15 mouse cellular contexts compared by ENCODE assay signal in genomic region chr2:25243342-25243741, GRCm38 (mm10). TPM values are rescaled to one million over a fixed set of nuclear protein-coding genes. Genes with fewer than 3 reads are reported as not detected.
DNase-seq lines count a peak whose midpoint lies in the region; ATAC-seq and TF ChIP-seq lines count a peak whose summit lies in the region.
"Had no signal": no experiment of that assay in that cellular context is flagged by ENCODE, and none has a peak within 500 bp of the region (broad histone marks: within the 10 kb centered on the region; RNA-seq: fewer than 3 reads in every experiment).

No protein-coding gene starts in this region.

- peak overlapping the region; percentile 89 for H3K4me2 ChIP-seq in forebrain, postnatal 0 days (ENCODE audit: low read depth)
- peak overlapping the region; percentile 63 for H3K4me2 ChIP-seq in midbrain, embryonic 11.5 days
- no peak overlapping the region for H3K4me2 ChIP-seq in stomach, postnatal 0 days (replicated peaks; ENCODE audit: low read depth)

- no peak for ATAC-seq in forebrain, postnatal 0 days
- no peak for ATAC-seq in midbrain, embryonic 11.5 days (ENCODE audit: low FRiP score)
- no peak for ATAC-seq in stomach, postnatal 0 days (ENCODE audit: low FRiP score, low TSS enrichment)
- ATAC-seq: inflammation-experienced regulatory T-cells, adult 6 months; lung, postnatal 0 days had no signal

- peaks cover 85% of the 10 kb centered on the region for H3K4me1 ChIP-seq in E14TG2a.4 (replicated peaks; ENCODE audit: low read depth, low read length)
- H3K4me1 ChIP-seq in embryonic facial prominence, embryonic 10.5 days = peaks cover 33% of the 10 kb centered on the region
- H3K4me1 ChIP-seq in forebrain, postnatal 0 days (ENCODE audit: insufficient read depth) = peaks cover 6% of the 10 kb centered on the region
- peaks cover 18% of the 10 kb centered on the region for H3K4me1 ChIP-seq in midbrain, embryonic 11.5 days (ENCODE audit: control insufficient read depth, insufficient read depth, low read length)
- H3K4me1 ChIP-seq in thymus, adult 2 months (replicated peaks; ENCODE audit: control insufficient read depth, insufficient read depth, low read length) = peaks cover 20% of the 10 kb centered on the region
- peaks cover 7% of the 10 kb centered on the region for H3K4me1 ChIP-seq in stomach, postnatal 0 days (replicated peaks; ENCODE audit: control insufficient read depth, insufficient read depth)

- TF ChIP-seq POLR2A in thymus, adult 2 months (IDR thresholded peaks at IDR 0.05; ENCODE audit: control insufficient read depth, extremely low read depth, insufficient read depth, low read length, poor library complexity) = no peak

- 78% methylated on average over 8 of the region's 8 CpGs for WGBS in embryonic facial prominence, embryonic 10.5 days
- WGBS in forebrain, postnatal 0 days = 79% methylated on average over 8 of the region's 8 CpGs
- WGBS in midbrain, embryonic 11.5 days = 81% methylated on average over 8 of the region's 8 CpGs
- 87% methylated on average over 8 of the region's 8 CpGs for WGBS in thymus, adult 2 months
- 70% methylated on average over 8 of the region's 8 CpGs for WGBS in stomach, postnatal 0 days

- TF ChIP-seq EP300 in stomach, postnatal 0 days (optimal IDR thresholded peaks at IDR 0.05) = no peak

- peaks cover 15% of the 10 kb centered on the region for H3K27me3 ChIP-seq in E14TG2a.4 (ENCODE audit: insufficient read depth, low read length)
- peaks cover 48% of the 10 kb centered on the region for H3K27me3 ChIP-seq in embryonic facial prominence, embryonic 10.5 days (replicated peaks; ENCODE audit: low read depth, poor library complexity, severe bottlenecking)
- H3K27me3 ChIP-seq in forebrain, postnatal 0 days (ENCODE audit: insufficient read depth, low read length) = no peaks in the 10 kb centered on the region
- peaks cover 6% of the 10 kb centered on the region for H3K27me3 ChIP-seq in midbrain, embryonic 11.5 days (ENCODE audit: control insufficient read depth, insufficient read depth, low read length)
- peaks cover 12% of the 10 kb centered on the region for H3K27me3 ChIP-seq in thymus, adult 2 months (ENCODE audit: control insufficient read depth, insufficient read depth, low read length)
- H3K27me3 ChIP-seq in stomach, postnatal 0 days (ENCODE audit: control insufficient read depth, insufficient read depth, low read length) = no peaks in the 10 kb centered on the region

- H3K9ac ChIP-seq in forebrain, postnatal 0 days = peak overlapping the region; percentile 79
- no peak overlapping the region for H3K9ac ChIP-seq in midbrain, embryonic 11.5 days (ENCODE audit: low read length)
- no peak overlapping the region for H3K9ac ChIP-seq in stomach, postnatal 0 days (ENCODE audit: low read length)
- H3K9ac ChIP-seq: limb, embryonic 15.5 days had no signal

- no peaks in the 10 kb centered on the region for H3K9me3 ChIP-seq in E14TG2a.4 (ENCODE audit: low read length)
- no peaks in the 10 kb centered on the region for H3K9me3 ChIP-seq in embryonic facial prominence, embryonic 10.5 days
- H3K9me3 ChIP-seq in forebrain, postnatal 0 days (ENCODE audit: low read length) = no peaks in the 10 kb centered on the region
- no peaks in the 10 kb centered on the region for H3K9me3 ChIP-seq in midbrain, embryonic 11.5 days (ENCODE audit: control insufficient read depth, low read length)
- no peaks in the 10 kb centered on the region for H3K9me3 ChIP-seq in stomach, postnatal 0 days (ENCODE audit: control insufficient read depth, low read length)
- H3K9me3 ChIP-seq: heart, embryonic 13.5 days; limb, embryonic 15.5 days had no signal

- DNase-seq in embryonic facial prominence, embryonic 10.5 days (ENCODE audit: low spot score) = no peak
- DNase-seq in forebrain, postnatal 0 days = no peak
- DNase-seq in midbrain, embryonic 11.5 days (ENCODE audit: low spot score, missing footprints) = no peak
- DNase-seq in thymus, adult 2 months = no peak
- DNase-seq in thymus, postnatal 10 days (ENCODE audit: low spot score in 2 of 2) = no peak
- no peak for DNase-seq in stomach, postnatal 0 days (ENCODE audit: low spot score)
- no peak for DNase-seq in retina, postnatal 1 day
- DNase-seq: right cerebral cortex, postnatal 25 days had no signal

- peaks cover 46% of the 10 kb centered on the region for H3K36me3 ChIP-seq in E14TG2a.4 (ENCODE audit: insufficient read depth, low read length)
- H3K36me3 ChIP-seq in embryonic facial prominence, embryonic 10.5 days (replicated peaks) = peaks cover 36% of the 10 kb centered on the region
- H3K36me3 ChIP-seq in forebrain, postnatal 0 days (ENCODE audit: insufficient read depth) = peaks cover 34% of the 10 kb centered on the region
- no peaks in the 10 kb centered on the region; the same call in none of the 2 replicates for H3K36me3 ChIP-seq in midbrain, embryonic 11.5 days (ENCODE audit: control insufficient read depth, insufficient read depth, low read length)
- H3K36me3 ChIP-seq in thymus, adult 2 months (ENCODE audit: control insufficient read depth, insufficient read depth, low read length) = no peaks in the 10 kb centered on the region
- peaks cover 7% of the 10 kb centered on the region; the same call in 1 of the 2 replicates for H3K36me3 ChIP-seq in stomach, postnatal 0 days (ENCODE audit: control insufficient read depth, insufficient read depth, low read length)

- H3K4me3 ChIP-seq in E14TG2a.4 (replicated peaks; ENCODE audit: low read length) = peak overlapping the region; percentile 78; the same call in 1 of the 2 replicates
- peak overlapping the region; percentile 69; the same call in 1 of the 2 replicates for H3K4me3 ChIP-seq in embryonic facial prominence, embryonic 10.5 days
- H3K4me3 ChIP-seq in forebrain, postnatal 0 days (ENCODE audit: low read depth, low read length) = peak overlapping the region; percentile 70; the same call in 1 of the 2 replicates
- H3K4me3 ChIP-seq in midbrain, embryonic 11.5 days (ENCODE audit: low read depth, low read length) = no peak overlapping the region
- H3K4me3 ChIP-seq in thymus, adult 2 months (ENCODE audit: control insufficient read depth, insufficient read depth, low read length) = no peak overlapping the region
- H3K4me3 ChIP-seq in stomach, postnatal 0 days (ENCODE audit: low read depth, low read length) = no peak overlapping the region

- no peak for TF ChIP-seq CTCF in E14TG2a.4 (conservative IDR thresholded peaks at IDR 0.05; ENCODE audit: low read length)
- no peak for TF ChIP-seq CTCF in forebrain, postnatal 0 days (IDR thresholded peaks at IDR 0.05; ENCODE audit: low read depth)
- TF ChIP-seq CTCF in thymus, adult 2 months (IDR thresholded peaks at IDR 0.05; ENCODE audit: borderline replicate concordance, control insufficient read depth, extremely low read depth, insufficient read depth, low read length, poor library complexity) = no peak
- TF ChIP-seq CTCF in stomach, postnatal 0 days (IDR thresholded peaks at IDR 0.05; ENCODE audit: low read depth) = no peak

- H3K27ac ChIP-seq in embryonic facial prominence, embryonic 10.5 days (replicated peaks) = no peak overlapping the region
- no peak overlapping the region for H3K27ac ChIP-seq in forebrain, postnatal 0 days (ENCODE audit: low read depth, low read length)
- H3K27ac ChIP-seq in midbrain, embryonic 11.5 days (ENCODE audit: low read depth, low read length) = no peak overlapping the region
- no peak overlapping the region for H3K27ac ChIP-seq in thymus, adult 2 months (ENCODE audit: control insufficient read depth, insufficient read depth, low read length)
- H3K27ac ChIP-seq in stomach, postnatal 0 days (replicated peaks) = no peak overlapping the region
- H3K27ac ChIP-seq: heart, embryonic 13.5 days; limb, embryonic 15.5 days had no signal

RNA-seq across cellular contexts. Expression of gene Cysrt1, which starts 1.1 kb away (rescaled TPM):
- polyA plus RNA-seq in embryonic facial prominence, embryonic 10.5 days (2016; fragmentation: Nextera tagmentation; extraction: Ambion mirVana) = 0.59 TPM in 1 of 2 replicates, not detected in the other
- total RNA-seq in forebrain, postnatal 0 days (2014; rRNA removed) = not detected in 2 replicates
- not detected in 2 replicates for polyA plus RNA-seq in forebrain, postnatal 0 days (2015; fragmentation: Nextera tagmentation; extraction: Ambion mirVana)
- 0.32 TPM in 1 of 2 replicates, not detected in the other for polyA plus RNA-seq in midbrain, embryonic 11.5 days (2014; fragmentation: Nextera tagmentation; extraction: Ambion mirVana)
- 1.6 and 2.1 TPM in 2 replicates for polyA plus RNA-seq in thymus, adult 2 months (2012; rRNA removed)
- 326 and 355 TPM in 2 replicates for polyA plus RNA-seq in stomach, postnatal 0 days (2015; fragmentation: Nextera tagmentation; extraction: Ambion mirVana)
- total RNA-seq: adrenal gland, postnatal 4 days had no signal
- polyA plus RNA-seq: heart, embryonic 13.5 days; inflammation-experienced regulatory T-cells, adult 6 months had no signal

RNA-seq across cellular contexts. Expression of gene Rnf208, which starts 1.3 kb away (rescaled TPM):
- polyA plus RNA-seq in embryonic facial prominence, embryonic 10.5 days (2016; fragmentation: Nextera tagmentation; extraction: Ambion mirVana) = 15.1 and 16.4 TPM in 2 replicates
- 77.6 and 84.1 TPM in 2 replicates for total RNA-seq in forebrain, postnatal 0 days (2014; rRNA removed)
- polyA plus RNA-seq in forebrain, postnatal 0 days (2015; fragmentation: Nextera tagmentation; extraction: Ambion mirVana) = 193 and 205 TPM in 2 replicates
- polyA plus RNA-seq in midbrain, embryonic 11.5 days (2014; fragmentation: Nextera tagmentation; extraction: Ambion mirVana) = 24.4 and 26.9 TPM in 2 replicates
- 3.6 and 4.5 TPM in 2 replicates for polyA plus RNA-seq in thymus, adult 2 months (2012; rRNA removed)
- polyA plus RNA-seq in stomach, postnatal 0 days (2015; fragmentation: Nextera tagmentation; extraction: Ambion mirVana) = 26.8 and 31.7 TPM in 2 replicates

RNA-seq across cellular contexts. Expression of gene AL732309.1, which starts 3.3 kb away (rescaled TPM):
- polyA plus RNA-seq in embryonic facial prominence, embryonic 10.5 days (2016; fragmentation: Nextera tagmentation; extraction: Ambion mirVana) = 6.3 and 7.9 TPM in 2 replicates
- total RNA-seq in forebrain, postnatal 0 days (2014; rRNA removed) = 10.1 and 12.8 TPM in 2 replicates
- polyA plus RNA-seq in forebrain, postnatal 0 days (2015; fragmentation: Nextera tagmentation; extraction: Ambion mirVana) = 3.0 and 3.1 TPM in 2 replicates
- 3.3 and 4.1 TPM in 2 replicates for polyA plus RNA-seq in midbrain, embryonic 11.5 days (2014; fragmentation: Nextera tagmentation; extraction: Ambion mirVana)
- polyA plus RNA-seq in thymus, adult 2 months (2012; rRNA removed) = 41.1 and 43.0 TPM in 2 replicates
- 12.8 and 16.6 TPM in 2 replicates for polyA plus RNA-seq in stomach, postnatal 0 days (2015; fragmentation: Nextera tagmentation; extraction: Ambion mirVana)

RNA-seq across cellular contexts. Expression of gene Rnf224, which starts 6.8 kb away (rescaled TPM):
- not detected in 2 replicates for polyA plus RNA-seq in embryonic facial prominence, embryonic 10.5 days (2016; fragmentation: Nextera tagmentation; extraction: Ambion mirVana)
- not detected in 2 replicates for total RNA-seq in forebrain, postnatal 0 days (2014; rRNA removed)
- not detected in 2 replicates for polyA plus RNA-seq in forebrain, postnatal 0 days (2015; fragmentation: Nextera tagmentation; extraction: Ambion mirVana)
- not detected in 2 replicates for polyA plus RNA-seq in midbrain, embryonic 11.5 days (2014; fragmentation: Nextera tagmentation; extraction: Ambion mirVana)
- 0.05 TPM in 1 of 2 replicates, not detected in the other for polyA plus RNA-seq in thymus, adult 2 months (2012; rRNA removed)
- polyA plus RNA-seq in stomach, postnatal 0 days (2015; fragmentation: Nextera tagmentation; extraction: Ambion mirVana) = 0.51 and 0.91 TPM in 2 replicates
- total RNA-seq: adrenal gland, postnatal 4 days had no signal
- polyA plus RNA-seq: heart, embryonic 13.5 days; inflammation-experienced regulatory T-cells, adult 6 months; stomach, embryonic 14.5 days had no signal

RNA-seq across cellular contexts. Expression of gene Slc34a3, which starts 9.2 kb away (rescaled TPM):
- not detected in 2 replicates for polyA plus RNA-seq in embryonic facial prominence, embryonic 10.5 days (2016; fragmentation: Nextera tagmentation; extraction: Ambion mirVana)
- total RNA-seq in forebrain, postnatal 0 days (2014; rRNA removed) = not detected in 2 replicates
- polyA plus RNA-seq in forebrain, postnatal 0 days (2015; fragmentation: Nextera tagmentation; extraction: Ambion mirVana) = not detected in 2 replicates
- not detected in 2 replicates for polyA plus RNA-seq in midbrain, embryonic 11.5 days (2014; fragmentation: Nextera tagmentation; extraction: Ambion mirVana)
- polyA plus RNA-seq in thymus, adult 2 months (2012; rRNA removed) = 0.05 and 0.15 TPM in 2 replicates
- polyA plus RNA-seq in stomach, postnatal 0 days (2015; fragmentation: Nextera tagmentation; extraction: Ambion mirVana) = 0.10 and 0.12 TPM in 2 replicates
- polyA plus RNA-seq: heart, embryonic 13.5 days; inflammation-experienced regulatory T-cells, adult 6 months; limb, embryonic 15.5 days; lung, postnatal 0 days had no signal

Comparison
In these comparisons a context has a peak if more than half of its experiments do, and no peak if none do; other contexts are left out.
1. H3K4me3 ChIP-seq: peak in E14TG2a.4 (single experiment), embryonic facial prominence, embryonic 10.5 days (single experiment) and forebrain, postnatal 0 days (single experiment); none in midbrain, embryonic 11.5 days (single experiment), thymus, adult 2 months (single experiment) and stomach, postnatal 0 days (single experiment).
2. RNA of gene Cysrt1, which starts 1.1 kb away (polyA plus RNA-seq): 326 to 355 TPM in stomach, postnatal 0 days; 1.6 to 2.1 TPM in thymus, adult 2 months, not detected in forebrain, postnatal 0 days, 0.32 TPM in midbrain, embryonic 11.5 days and 0.59 TPM in embryonic facial prominence, embryonic 10.5 days; every median in the first group is over 100 times any median in the second.